25 mouse cellular contexts compared by ENCODE assay signal in genomic region chr7:65455208-65455607, GRCm38 (mm10).
A peak's percentile ranks its signal among the peaks of the same experiment; 100 is the strongest.
DNase-seq lines count a peak whose midpoint lies in the region; ATAC-seq and TF ChIP-seq lines count a peak whose summit lies in the region.
"Had no signal": no experiment of that assay in that cellular context is flagged by ENCODE, and none has a peak within 500 bp of the region (broad histone marks: within the 10 kb centered on the region; RNA-seq: fewer than 3 reads in every experiment).

No protein-coding gene starts in this region.

- no peaks in the 10 kb centered on the region for H3K36me3 ChIP-seq in kidney, embryonic 16.5 days (ENCODE audit: insufficient read depth, low read length)
- no peaks in the 10 kb centered on the region for H3K36me3 ChIP-seq in kidney, embryonic 14.5 days (ENCODE audit: control insufficient read depth, insufficient read depth, low read length)
- H3K36me3 ChIP-seq in midbrain, embryonic 10.5 days, result no peaks in the 10 kb centered on the region
- H3K36me3 ChIP-seq in midbrain, embryonic 14.5 days (ENCODE audit: control insufficient read depth, insufficient read depth, low read length), result no peaks in the 10 kb centered on the region
- H3K36me3 ChIP-seq in intestine, postnatal 0 days (ENCODE audit: control insufficient read depth, insufficient read depth), result no peaks in the 10 kb centered on the region
- H3K36me3 ChIP-seq: heart, embryonic 10.5 days; heart, embryonic 15.5 days; limb, embryonic 12.5 days; liver, embryonic 15.5 days; midbrain, embryonic 12.5 days; neural tube, embryonic 13.5 days had no signal

- TF ChIP-seq POLR2A in cerebellum, adult 2 months (IDR thresholded peaks at IDR 0.05; ENCODE audit: borderline replicate concordance, insufficient read depth, low read length), result no peak

- no peak for ATAC-seq in kidney, embryonic 16.5 days (ENCODE audit: low FRiP score, low TSS enrichment)
- ATAC-seq in kidney, embryonic 14.5 days (ENCODE audit: low FRiP score, low TSS enrichment), result no peak
- ATAC-seq in midbrain, embryonic 14.5 days (ENCODE audit: low FRiP score, low TSS enrichment), result no peak
- ATAC-seq in intestine, postnatal 0 days, result peak; percentile 93
- ATAC-seq: CD4-positive, CD25-positive, alpha-beta regulatory T cell, adult 4 months; forebrain, embryonic 16.5 days; hindbrain, embryonic 16.5 days had no signal

- H3K4me3 ChIP-seq in kidney, embryonic 16.5 days (ENCODE audit: low read length), result no peak overlapping the region
- no peak overlapping the region for H3K4me3 ChIP-seq in kidney, embryonic 14.5 days (ENCODE audit: low read length)
- H3K4me3 ChIP-seq in midbrain, embryonic 10.5 days, result no peak overlapping the region
- H3K4me3 ChIP-seq in midbrain, embryonic 14.5 days (replicated peaks; ENCODE audit: low read depth, low read length), result no peak overlapping the region
- H3K4me3 ChIP-seq in intestine, postnatal 0 days (ENCODE audit: low read depth, low read length), result no peak overlapping the region
- no peak overlapping the region for H3K4me3 ChIP-seq in cerebellum, adult 2 months (replicated peaks; ENCODE audit: insufficient read depth, low read depth, low read length)
- H3K4me3 ChIP-seq: erythroblast, embryonic 14.5 days; heart, embryonic 10.5 days; heart, embryonic 15.5 days; limb, embryonic 12.5 days; liver, embryonic 15.5 days; midbrain, embryonic 12.5 days; neural tube, embryonic 13.5 days had no signal

- no peak for TF ChIP-seq CTCF in intestine, postnatal 0 days (IDR thresholded peaks at IDR 0.05; ENCODE audit: low read depth)
- no peak for TF ChIP-seq CTCF in cerebellum, adult 2 months (IDR thresholded peaks at IDR 0.05; ENCODE audit: borderline replicate concordance, insufficient read depth, low read depth, low read length)

- peaks cover 5% of the 10 kb centered on the region; the same call in 1 of the 2 replicates for H3K4me1 ChIP-seq in kidney, embryonic 16.5 days (ENCODE audit: insufficient read depth, low read length)
- no peaks in the 10 kb centered on the region for H3K4me1 ChIP-seq in kidney, embryonic 14.5 days (ENCODE audit: control insufficient read depth, insufficient read depth, low read length)
- peaks cover 27% of the 10 kb centered on the region for H3K4me1 ChIP-seq in midbrain, embryonic 10.5 days
- peaks cover 5% of the 10 kb centered on the region for H3K4me1 ChIP-seq in midbrain, embryonic 14.5 days (ENCODE audit: control insufficient read depth, insufficient read depth, low read length)
- H3K4me1 ChIP-seq in intestine, postnatal 0 days (replicated peaks; ENCODE audit: control insufficient read depth, insufficient read depth, low read length), result no peaks in the 10 kb centered on the region
- H3K4me1 ChIP-seq in cerebellum, adult 2 months (ENCODE audit: control insufficient read depth, insufficient read depth, low read length), result no peaks in the 10 kb centered on the region
- H3K4me1 ChIP-seq: limb, embryonic 12.5 days; liver, embryonic 15.5 days had no signal

- H3K9me3 ChIP-seq in kidney, embryonic 16.5 days (ENCODE audit: low read length), result no peaks in the 10 kb centered on the region
- H3K9me3 ChIP-seq in kidney, embryonic 14.5 days (ENCODE audit: control insufficient read depth, low read length), result no peaks in the 10 kb centered on the region
- H3K9me3 ChIP-seq in midbrain, embryonic 10.5 days (replicated peaks), result no peaks in the 10 kb centered on the region
- H3K9me3 ChIP-seq in midbrain, embryonic 14.5 days (ENCODE audit: control insufficient read depth, low read length), result no peaks in the 10 kb centered on the region
- H3K9me3 ChIP-seq in intestine, postnatal 0 days (ENCODE audit: control insufficient read depth), result no peaks in the 10 kb centered on the region
- H3K9me3 ChIP-seq: heart, embryonic 10.5 days; heart, embryonic 15.5 days; limb, embryonic 12.5 days; liver, embryonic 15.5 days; midbrain, embryonic 12.5 days; neural tube, embryonic 13.5 days had no signal

- no peak for DNase-seq in midbrain, embryonic 10.5 days (ENCODE audit: low spot score)
- DNase-seq in midbrain, embryonic 14.5 days, result no peak
- DNase-seq in spleen, postnatal 4 days (ENCODE audit: low spot score in 2 of 2), result no peak
- DNase-seq in cerebellum, adult 2 months, result no peak
- DNase-seq: cerebellum, postnatal 10 days; kidney, adult 9 months; kidney, postnatal 4 days; lung, postnatal 36 days; retina, postnatal 1 day; right cerebral cortex, postnatal 14 days; thymus, adult 2 months; thymus, postnatal 36 days had no signal

- no peak overlapping the region for H3K4me2 ChIP-seq in kidney, embryonic 16.5 days (replicated peaks; ENCODE audit: low read depth, low read length)
- no peak overlapping the region for H3K4me2 ChIP-seq in kidney, embryonic 14.5 days (replicated peaks; ENCODE audit: low read depth, low read length)
- no peak overlapping the region for H3K4me2 ChIP-seq in midbrain, embryonic 14.5 days (ENCODE audit: low read length)
- no peak overlapping the region for H3K4me2 ChIP-seq in intestine, postnatal 0 days (replicated peaks; ENCODE audit: low read depth)
- H3K4me2 ChIP-seq: heart, embryonic 15.5 days; limb, embryonic 12.5 days; liver, embryonic 15.5 days; midbrain, embryonic 12.5 days; neural tube, embryonic 13.5 days had no signal

- WGBS in kidney, embryonic 16.5 days, result 87% methylated on average over 3 of the region's 3 CpGs
- 89% methylated on average over 3 of the region's 3 CpGs for WGBS in kidney, embryonic 14.5 days
- 85% methylated on average over 3 of the region's 3 CpGs for WGBS in midbrain, embryonic 10.5 days
- 89% methylated on average over 3 of the region's 3 CpGs for WGBS in midbrain, embryonic 14.5 days
- 36% methylated on average over 3 of the region's 3 CpGs for WGBS in intestine, postnatal 0 days
- 94% methylated on average over 3 of the region's 3 CpGs for WGBS in cerebellum, adult 2 months

- H3K27ac ChIP-seq in kidney, embryonic 16.5 days (ENCODE audit: low read length), result 0 out of 2 replicates have a peak overlapping the region, but pooled peaks have one; percentile 24
- no peak overlapping the region for H3K27ac ChIP-seq in kidney, embryonic 14.5 days (ENCODE audit: low read depth, low read length)
- peak overlapping the region; percentile 34; the same call in 1 of the 2 replicates for H3K27ac ChIP-seq in midbrain, embryonic 10.5 days (replicated peaks)
- H3K27ac ChIP-seq in midbrain, embryonic 14.5 days (replicated peaks; ENCODE audit: low read depth, low read length), result no peak overlapping the region
- H3K27ac ChIP-seq in intestine, postnatal 0 days (ENCODE audit: low read depth, low read length), result no peak overlapping the region
- H3K27ac ChIP-seq in cerebellum, adult 2 months (ENCODE audit: insufficient read depth, low read length), result no peak overlapping the region
- H3K27ac ChIP-seq: heart, embryonic 10.5 days; heart, embryonic 15.5 days; limb, embryonic 12.5 days; liver, embryonic 15.5 days; neural tube, embryonic 13.5 days had no signal

- H3K27me3 ChIP-seq in kidney, embryonic 16.5 days (ENCODE audit: insufficient read depth, low read length), result no peaks in the 10 kb centered on the region
- H3K27me3 ChIP-seq in kidney, embryonic 14.5 days (ENCODE audit: control insufficient read depth, insufficient read depth, low read length), result no peaks in the 10 kb centered on the region
- no peaks in the 10 kb centered on the region for H3K27me3 ChIP-seq in midbrain, embryonic 10.5 days (ENCODE audit: low read depth, poor library complexity, severe bottlenecking)
- H3K27me3 ChIP-seq in midbrain, embryonic 14.5 days (ENCODE audit: control insufficient read depth, insufficient read depth, low read length), result no peaks in the 10 kb centered on the region
- H3K27me3 ChIP-seq in intestine, postnatal 0 days (replicated peaks; ENCODE audit: control insufficient read depth, insufficient read depth, low read length), result no peaks in the 10 kb centered on the region
- no peaks in the 10 kb centered on the region for H3K27me3 ChIP-seq in cerebellum, adult 2 months (ENCODE audit: control insufficient read depth, insufficient read depth, low read length)
- H3K27me3 ChIP-seq: heart, embryonic 15.5 days; limb, embryonic 12.5 days; liver, embryonic 15.5 days; midbrain, embryonic 12.5 days; neural tube, embryonic 13.5 days had no signal

- no peak overlapping the region for H3K9ac ChIP-seq in kidney, embryonic 16.5 days (replicated peaks; ENCODE audit: low read length)
- H3K9ac ChIP-seq in kidney, embryonic 14.5 days (ENCODE audit: low read depth, low read length), result no peak overlapping the region
- no peak overlapping the region for H3K9ac ChIP-seq in midbrain, embryonic 14.5 days (replicated peaks; ENCODE audit: low read length)
- no peak overlapping the region for H3K9ac ChIP-seq in intestine, postnatal 0 days (ENCODE audit: low read depth, low read length)
- H3K9ac ChIP-seq: heart, embryonic 15.5 days; limb, embryonic 12.5 days; liver, embryonic 15.5 days; midbrain, embryonic 12.5 days; neural tube, embryonic 13.5 days had no signal

Comparison
In these comparisons a context has a peak if more than half of its experiments do, and no peak if none do; other contexts are left out.
1. H3K27ac ChIP-seq: peak in kidney, embryonic 16.5 days (single experiment) and midbrain, embryonic 10.5 days (single experiment); none in kidney, embryonic 14.5 days (single experiment), midbrain, embryonic 14.5 days (single experiment), intestine, postnatal 0 days (single experiment) and cerebellum, adult 2 months (single experiment).